Mouse (Mus musculus) hindbrain, embryonic 14.5 days (tissue): ENCODE measurements around the gene Cmah. TPM values are rescaled to one million over a fixed set of nuclear protein-coding genes. Genes with fewer than 3 reads are reported as not detected.

Source experiments
- ATAC-seq: fragments of 200-750 bp; cut with Nextera tagmentation; 2 replicates; pipeline ENCODE4 v1.8.0; 2017; ENCODE audit warnings: moderate number of reproducible peaks, mild to moderate bottlenecking, moderate TSS enrichment, moderate library complexity; ENCODE audit not compliant: low FRiP score
- DNase-seq: peaks from one replicate; pipeline ENCODE4 v3.0.0-alpha.2; 2015; ENCODE audit warnings: low spot score
- H3K27ac ChIP-seq: fragments of 300-500 bp; sonication (generic); 2 replicates; pipeline ENCODE4 v1.5.1; 2014; ENCODE audit warnings: mild to moderate bottlenecking, moderate library complexity
- H3K27me3 ChIP-seq: fragments of 300-500 bp; sonication (generic); 2 replicates; pipeline ENCODE4 v1.6.1; 2014; ENCODE audit warnings: mild to moderate bottlenecking, low read length, mixed read lengths; ENCODE audit not compliant: control insufficient read depth, insufficient read depth
- H3K36me3 ChIP-seq: fragments of 300-500 bp; sonication (generic); replicated peaks from 2 replicates; pipeline ENCODE4 v1.6.1; 2014; ENCODE audit not compliant: control insufficient read depth, insufficient read depth
- H3K4me1 ChIP-seq: fragments of 300-500 bp; sonication (generic); replicated peaks from 2 replicates; pipeline ENCODE4 v1.6.1; 2014; ENCODE audit warnings: antibody characterized with exemption, low read length, mixed read lengths; ENCODE audit not compliant: control insufficient read depth, insufficient read depth
- H3K4me2 ChIP-seq: fragments of 300-500 bp; sonication (generic); replicated peaks from 2 replicates; pipeline ENCODE4 v1.6.1; 2014; ENCODE audit warnings: mild to moderate bottlenecking, moderate library complexity
- H3K4me3 ChIP-seq: fragments of 300-500 bp; sonication (generic); replicated peaks from 2 replicates; pipeline ENCODE4 v1.5.1; 2014; ENCODE audit warnings: mild to moderate bottlenecking, low read length
- H3K9ac ChIP-seq: fragments of 300-500 bp; sonication (generic); 2 replicates; pipeline ENCODE4 v1.6.1; 2014
- H3K9me3 ChIP-seq: fragments of 300-500 bp; sonication (generic); 2 replicates; pipeline ENCODE4 v1.6.1; 2016; ENCODE audit warnings: low read length; ENCODE audit not compliant: control insufficient read depth
- WGBS: fragments of 180-500 bp; shearing (Covaris S2); extraction: QIAGEN DNeasy Blood & Tissue Kit; methylation state at CpG from one replicate; pipeline ENCODE4 v1.1.7; 2014; 5-methylcytosine and 5-hydroxymethylcytosine counted together
- polyA plus RNA-seq: library from polyadenylated mRNA; unstranded; fragments of >200 nt; fragmentation: Nextera tagmentation; extraction: Ambion mirVana; gene quantifications from 2 replicates; pipeline ENCODE4 v1.2.1, GENCODE M21; 2014

Cmah gene
- polyA plus RNA-seq, 1 experiment from 2014 or later: 0.32 TPM

DNA sequence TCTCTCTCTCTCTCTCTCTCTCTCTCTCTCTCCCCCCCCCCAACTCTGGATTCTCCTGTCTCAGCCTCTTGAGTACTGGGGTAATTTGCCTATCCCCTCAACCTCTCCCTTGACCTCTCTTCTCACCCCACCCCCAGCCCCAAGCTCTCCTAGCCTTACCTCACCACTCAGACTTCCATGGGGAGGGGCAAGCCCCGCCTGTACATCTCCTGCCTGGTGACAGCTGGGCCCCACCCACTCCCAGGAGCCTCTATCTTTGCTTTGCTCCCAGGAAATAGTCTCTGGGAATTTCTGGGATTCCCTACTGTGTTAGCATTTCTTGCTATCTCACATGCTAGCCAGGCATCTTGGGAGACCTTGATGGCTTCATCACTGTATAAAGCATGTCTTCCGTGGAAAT is 199.7 kb downstream of the Cmah start:
- H3K4me1 ChIP-seq: peaks cover 7% of the 10 kb centered on the region
- H3K9me3 ChIP-seq: no peaks in the 10 kb centered on the region
- H3K27me3 ChIP-seq: no peaks in the 10 kb centered on the region
- no peak overlapping the region for H3K9ac ChIP-seq
- ATAC-seq (no peak), DNase-seq (no peak)
- WGBS: 59% methylated on average over 2 of the region's 2 CpGs
- no peak overlapping the region for H3K4me3 ChIP-seq
- H3K27ac ChIP-seq: no peak overlapping the region
- no peak overlapping the region for H3K4me2 ChIP-seq
- no peaks in the 10 kb centered on the region for H3K36me3 ChIP-seq

Other genes with a start within 250 kb of the Cmah start
- gene Carmil1, start 46.6 kb upstream of the Cmah start, polyA plus RNA-seq: 38.7 and 43.3 TPM in 2 replicates